Mouse (Mus musculus) heart, postnatal 14 days (tissue): Measurements from ENCODE around the gene Tex14. TPM values are rescaled to one million over a fixed set of nuclear protein-coding genes. Genes with fewer than 3 reads are reported as not detected.

Experiments used
- DNase-seq, 2 experiments: peaks; one replicate each; pipeline ENCODE4 v3.0.0; 2021 to 2022
- intact Hi-C: fragments of 180-260 bp; cut with DNase I; formaldehyde crosslinking; loops from one replicate; pipeline ENCODE4 v1.15.1; 2025
- total RNA-seq, 2 experiments: library from RNA; stranded (reverse); gene quantifications; 2 replicates each; pipeline ENCODE4 v1.2.3; 2021

Tex14 gene
- total RNA-seq, 2 experiments from 2014 or later = 0.27 to 0.41 TPM

GRCm38 (mm10) chr11:87581933-87582710 is 177.3 kb downstream of the Tex14 start:
- intact Hi-C loops = no loop called here
- no peak for DNase-seq

GRCm38 (mm10) chr11:87583291-87584034 is 178.6 kb downstream of the Tex14 start:
- intact Hi-C loops = no loop called here
- DNase-seq = no peak

GRCm38 (mm10) chr11:87584711-87585505 is 180.0 kb downstream of the Tex14 start:
- peak; percentile 66 to 74 for DNase-seq
- intact Hi-C loops = no loop called here

- DNase-seq = no peak
- intact Hi-C loops = no loop called here
Measured at GRCm38 (mm10) chr11:87587211-87587874, 182.5 kb downstream of the Tex14 start.

GRCm38 (mm10) chr11:87589605-87590004 is 184.7 kb downstream of the Tex14 start:
- intact Hi-C loops = loop anchor here (5.0 kb wide), 2 partner anchors 67 to 122 kb away; no protein-coding TSS in a partner anchor
- DNase-seq = no peak

- DNase-seq = peak; percentile 43 to 55
- intact Hi-C loops = loop anchor here (5.0 kb wide), 2 partner anchors 69 to 124 kb away; no protein-coding TSS in a partner anchor
Measured at GRCm38 (mm10) chr11:87590841-87591525, 186.1 kb downstream of the Tex14 start.

- DNase-seq = peak; percentile 98
- intact Hi-C loops = loop anchor here (5.0 kb wide), 2 partner anchors 69 to 124 kb away; no protein-coding TSS in a partner anchor
Measured at GRCm38 (mm10) chr11:87591526-87592353, 186.9 kb downstream of the Tex14 start, which contains the start of gene Mtmr4. Gene Mtmr4 (plus strand): TSS chr11:87592162.

- intact Hi-C loops = loop anchor here (5.0 kb wide), 2 partner anchors 70 to 125 kb away; no protein-coding TSS in a partner anchor
- no peak for DNase-seq
Measured at GRCm38 (mm10) chr11:87592354-87592695, 187.5 kb downstream of the Tex14 start.

GRCm38 (mm10) chr11:87592713-87593598 is 188.1 kb downstream of the Tex14 start:
- intact Hi-C loops = loop anchor here (5.0 kb wide), 2 partner anchors 71 to 126 kb away; no protein-coding TSS in a partner anchor
- DNase-seq = no peak

- intact Hi-C loops = loop anchor here (5.0 kb wide), 1 partner anchor 43 kb away; no protein-coding TSS in a partner anchor
- DNase-seq = peak; percentile 86 to 87
Measured at GRCm38 (mm10) chr11:87595327-87595841, 190.5 kb downstream of the Tex14 start.

- no peak for DNase-seq
Measured at GRCm38 (mm10) chr11:87595976-87596375, 191.1 kb downstream of the Tex14 start.

GRCm38 (mm10) chr11:87596492-87596891 is 191.6 kb downstream of the Tex14 start:
- intact Hi-C loops = loop anchor here (5.0 kb wide), 1 partner anchor 44 kb away; no protein-coding TSS in a partner anchor
- DNase-seq = no peak

More at GRCm38 (mm10) chr11:87595976-87596375, 191.1 kb downstream of the Tex14 start:
- intact Hi-C loops = loop anchor here (5.0 kb wide), 1 partner anchor 44 kb away; no protein-coding TSS in a partner anchor

GRCm38 (mm10) chr11:87597061-87597460 is 192.2 kb downstream of the Tex14 start:
- intact Hi-C loops = loop anchor here (5.0 kb wide), 1 partner anchor 45 kb away; no protein-coding TSS in a partner anchor
- no peak for DNase-seq

GRCm38 (mm10) chr11:87599395-87600089 is 194.7 kb downstream of the Tex14 start:
- intact Hi-C loops = loop anchor here (5.0 kb wide), 1 partner anchor 47 kb away; no protein-coding TSS in a partner anchor
- no peak for DNase-seq

- intact Hi-C loops = no loop called here
- DNase-seq = no peak
Measured at GRCm38 (mm10) chr11:87600322-87600853, 195.5 kb downstream of the Tex14 start.

- no peak for DNase-seq
- intact Hi-C loops = no loop called here
Measured at GRCm38 (mm10) chr11:87602234-87602633, 197.4 kb downstream of the Tex14 start.
